Mouse (Mus musculus) bone marrow macrophage, adult 2 months (primary cell): ENCODE results near the gene Amy2a4.
"Not testable (repeated sequence)": the region's sequence is repeated elsewhere in the genome, so short reads cannot be mapped to it uniquely, and the experiment has no call there.

ENCODE experiments used
- CTCF ChIP-seq: IDR thresholded peaks from 2 replicates; pipeline ENCODE4 v1.5.1; 2012; ENCODE audit warnings: low read depth, mild to moderate bottlenecking, low read length, moderate library complexity
- POLR2A ChIP-seq: IDR thresholded peaks from 2 replicates; pipeline ENCODE4 v1.6.1; 2012; ENCODE audit warnings: mild to moderate bottlenecking, low read depth, low read length, borderline replicate concordance

GRCm38 (mm10) chr3:113312937-113313336 is 21.7 kb upstream of the Amy2a4 start:
- not testable (repeated sequence) for TF ChIP-seq CTCF, POLR2A
